Mouse (Mus musculus) lung, embryonic 14.5 days (tissue): Measurements from ENCODE around the gene Gzmk. TPM values are rescaled to one million over a fixed set of nuclear protein-coding genes. Genes with fewer than 3 reads are reported as not detected.

ENCODE experiments used
- ATAC-seq: fragments of 200-750 bp; cut with Nextera tagmentation; 2 replicates; pipeline ENCODE4 v1.8.0; 2017; ENCODE audit warnings: mild to moderate bottlenecking, moderate TSS enrichment, moderate library complexity; ENCODE audit not compliant: insufficient read depth
- DNase-seq: peaks from one replicate; pipeline ENCODE4 v3.0.0-alpha.2; 2015
- H3K27ac ChIP-seq: fragments of 300-500 bp; sonication (generic); 2 replicates; pipeline ENCODE4 v1.5.1; 2014; ENCODE audit warnings: low read depth, mild to moderate bottlenecking, moderate library complexity
- H3K27me3 ChIP-seq: fragments of 300-500 bp; sonication (generic); 2 replicates; pipeline ENCODE4 v1.6.1; 2014; ENCODE audit warnings: low read length, control low read depth; ENCODE audit not compliant: insufficient read depth
- H3K36me3 ChIP-seq: fragments of 300-500 bp; sonication (generic); 2 replicates; pipeline ENCODE4 v1.6.1; 2014; ENCODE audit warnings: control low read depth; ENCODE audit not compliant: insufficient read depth
- H3K4me1 ChIP-seq: fragments of 300-500 bp; sonication (generic); 2 replicates; pipeline ENCODE4 v1.6.1; 2014; ENCODE audit warnings: antibody characterized with exemption, control low read depth; ENCODE audit not compliant: insufficient read depth
- H3K4me2 ChIP-seq: fragments of 300-500 bp; sonication (generic); 2 replicates; pipeline ENCODE4 v1.6.1; 2014; ENCODE audit warnings: mild to moderate bottlenecking
- H3K4me3 ChIP-seq: fragments of 300-500 bp; sonication (generic); 2 replicates; pipeline ENCODE4 v1.5.1; 2014; ENCODE audit warnings: low read depth, low read length
- H3K9ac ChIP-seq: fragments of 300-500 bp; sonication (generic); 2 replicates; pipeline ENCODE4 v1.6.1; 2014
- H3K9me3 ChIP-seq: fragments of 300-500 bp; sonication (generic); 2 replicates; pipeline ENCODE4 v1.6.1; 2016; ENCODE audit warnings: low read depth, low read length, control low read depth
- CTCF ChIP-seq: IDR thresholded peaks from 2 replicates; pipeline ENCODE4 v1.5.1; 2016; ENCODE audit warnings: antibody characterized with exemption, low read depth
- WGBS: fragments of 180-500 bp; shearing (Covaris S2); extraction: QIAGEN DNeasy Blood & Tissue Kit; methylation state at CpG from one replicate; pipeline ENCODE4 v1.1.7; 2014; 5-methylcytosine and 5-hydroxymethylcytosine counted together
- polyA plus RNA-seq: library from polyadenylated mRNA; unstranded; fragments of >200 nt; fragmentation: Nextera tagmentation; extraction: Ambion mirVana; gene quantifications from 2 replicates; pipeline ENCODE4 v1.2.1, GENCODE M21; 2014

The Gzmk gene
- polyA plus RNA-seq, 1 experiment from 2014 or later = not detected

- Histone ChIP-seq H3K36me3 (no peaks in the 10 kb centered on the region), H3K27me3 (no peaks in the 10 kb centered on the region), H3K9ac (no peak overlapping the region), H3K27ac (no peak overlapping the region), H3K9me3 (no peaks in the 10 kb centered on the region), H3K4me3 (no peak overlapping the region), H3K4me2 (no peak overlapping the region), H3K4me1 (no peaks in the 10 kb centered on the region)
- TF ChIP-seq CTCF = no peak
- 53% methylated on average over 13 of the region's 13 CpGs for WGBS
- ATAC-seq (no peak), DNase-seq (no peak)
Measured at GRCm38 (mm10) chr13:113196808-113197674, 28.7 kb downstream of the Gzmk start.

- no peaks in the 10 kb centered on the region for H3K9me3 ChIP-seq
- ATAC-seq (no peak), DNase-seq (no peak)
- no peak for TF ChIP-seq CTCF
- H3K27ac ChIP-seq = no peak overlapping the region
- H3K36me3 ChIP-seq = no peaks in the 10 kb centered on the region
- H3K4me1 ChIP-seq = no peaks in the 10 kb centered on the region
- no peaks in the 10 kb centered on the region for H3K27me3 ChIP-seq
- no peak overlapping the region for H3K4me2 ChIP-seq
- WGBS = 74% methylated on average over 4 of the region's 4 CpGs
- no peak overlapping the region for H3K9ac ChIP-seq
- no peak overlapping the region for H3K4me3 ChIP-seq
Measured at GRCm38 (mm10) chr13:113183720-113184119, 42.0 kb downstream of the Gzmk start.

- WGBS = 77% methylated on average over 8 of the region's 8 CpGs
Measured at GRCm38 (mm10) chr13:113183310-113183709, 42.4 kb downstream of the Gzmk start.

GRCm38 (mm10) chr13:113174162-113174561 is 51.5 kb downstream of the Gzmk start:
- ATAC-seq (no peak), DNase-seq (no peak)
- no peaks in the 10 kb centered on the region for H3K27me3 ChIP-seq
- no peaks in the 10 kb centered on the region for H3K36me3 ChIP-seq
- no peak for TF ChIP-seq CTCF
- no peak overlapping the region for H3K27ac ChIP-seq
- H3K9ac ChIP-seq = no peak overlapping the region
- H3K4me2 ChIP-seq = no peak overlapping the region
- H3K9me3 ChIP-seq = no peaks in the 10 kb centered on the region
- H3K4me3 ChIP-seq = no peak overlapping the region
- WGBS = 81% methylated on average over 6 of the region's 6 CpGs
- H3K4me1 ChIP-seq = no peaks in the 10 kb centered on the region

More at GRCm38 (mm10) chr13:113183310-113183709, 42.4 kb downstream of the Gzmk start:
- no peak overlapping the region for H3K4me3 ChIP-seq
- H3K27me3 ChIP-seq = no peaks in the 10 kb centered on the region
- no peaks in the 10 kb centered on the region for H3K9me3 ChIP-seq
- no peaks in the 10 kb centered on the region for H3K4me1 ChIP-seq
- no peak for DNase-seq
- no peak overlapping the region for H3K9ac ChIP-seq
- no peaks in the 10 kb centered on the region for H3K36me3 ChIP-seq
- ATAC-seq = no peak
- TF ChIP-seq CTCF = no peak
- no peak overlapping the region for H3K27ac ChIP-seq
- no peak overlapping the region for H3K4me2 ChIP-seq

GRCm38 (mm10) chr13:113170256-113170655 is 55.5 kb downstream of the Gzmk start:
- no peak overlapping the region for H3K4me3 ChIP-seq
- ATAC-seq (no peak), DNase-seq (peak; percentile 18)
- TF ChIP-seq CTCF = no peak
- H3K4me2 ChIP-seq = no peak overlapping the region
- no peak overlapping the region for H3K9ac ChIP-seq
- no peak overlapping the region for H3K27ac ChIP-seq
- no peaks in the 10 kb centered on the region for H3K9me3 ChIP-seq
- no peaks in the 10 kb centered on the region for H3K4me1 ChIP-seq
- no peaks in the 10 kb centered on the region for H3K36me3 ChIP-seq
- H3K27me3 ChIP-seq = no peaks in the 10 kb centered on the region

DNA sequence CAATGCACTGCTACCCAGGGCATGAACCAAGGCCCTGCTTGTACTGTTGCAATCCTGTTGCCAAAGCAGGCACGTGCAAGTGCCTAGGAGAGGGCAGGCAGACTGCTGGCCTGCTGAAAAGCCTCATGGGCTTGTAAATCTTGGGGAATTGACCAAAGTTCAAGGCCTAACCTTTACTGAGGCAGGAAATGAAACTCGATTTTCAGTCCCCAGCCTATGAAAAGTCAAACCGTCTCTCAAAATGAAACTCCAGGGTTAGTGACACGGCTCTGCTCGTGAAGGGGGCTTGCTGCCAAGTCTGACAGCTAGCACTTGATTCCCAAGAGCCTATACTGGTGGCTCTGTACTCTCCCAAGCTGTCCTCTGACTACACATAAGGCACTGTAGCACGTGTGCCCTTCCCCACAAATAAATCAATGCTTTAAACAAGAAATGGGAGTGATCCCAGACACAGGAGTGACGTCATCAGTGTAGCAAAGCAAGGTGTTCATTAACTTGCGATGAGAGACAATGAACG is 57.6 kb downstream of the Gzmk start:
- Histone ChIP-seq H3K4me1 (no peaks in the 10 kb centered on the region), H3K4me2 (no peak overlapping the region), H3K9ac (no peak overlapping the region), H3K4me3 (no peak overlapping the region), H3K36me3 (no peaks in the 10 kb centered on the region), H3K27ac (no peak overlapping the region), H3K27me3 (no peaks in the 10 kb centered on the region), H3K9me3 (no peaks in the 10 kb centered on the region)
- DNase-seq = peak; percentile 20
- ATAC-seq = no peak
- WGBS = 66% methylated on average over 9 of the region's 9 CpGs
- TF ChIP-seq CTCF = no peak

DNA sequence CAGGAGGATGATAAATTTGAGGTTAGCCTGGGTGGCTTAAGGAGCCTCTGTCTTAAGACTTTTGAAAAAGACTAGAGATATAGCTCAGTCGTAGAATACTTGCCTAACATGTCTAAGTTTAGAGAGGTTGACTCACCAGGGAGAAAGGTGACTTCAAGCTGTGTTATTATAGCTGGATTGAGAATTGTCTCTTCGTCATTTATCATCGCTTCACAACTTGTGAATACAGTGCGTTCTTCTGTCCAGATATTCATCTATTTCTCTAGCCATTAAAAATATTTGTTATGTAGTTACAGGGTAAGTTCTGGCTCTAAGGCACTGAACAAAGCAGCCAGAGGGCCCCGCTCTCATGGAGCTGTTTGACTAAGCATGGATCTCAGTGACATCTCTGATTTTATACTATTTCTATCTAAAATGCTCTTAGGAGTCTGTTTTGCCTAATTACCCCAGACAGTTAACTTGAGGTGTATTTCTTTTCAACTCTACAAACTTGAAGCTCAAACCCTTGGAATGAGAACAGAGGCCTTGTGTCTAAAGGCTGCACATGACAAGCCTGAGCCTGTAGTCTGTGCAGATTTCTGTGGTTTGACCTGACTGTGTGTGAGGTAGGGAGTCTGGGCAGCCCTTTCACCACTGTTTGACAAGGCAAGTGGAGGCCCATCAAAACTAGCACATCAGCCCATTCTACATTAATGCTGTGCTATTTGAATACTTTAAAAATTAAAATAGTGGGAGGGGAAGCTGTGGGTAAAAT is 61.3 kb downstream of the Gzmk start:
- no peak for ATAC-seq
- no peaks in the 10 kb centered on the region for H3K9me3 ChIP-seq
- H3K9ac ChIP-seq = no peak overlapping the region
- H3K4me1 ChIP-seq = no peaks in the 10 kb centered on the region
- WGBS = 84% methylated on average over 5 of the region's 5 CpGs
- DNase-seq = no peak
- H3K27me3 ChIP-seq = no peaks in the 10 kb centered on the region
- no peaks in the 10 kb centered on the region for H3K36me3 ChIP-seq
- no peak for TF ChIP-seq CTCF
- no peak overlapping the region for H3K4me3 ChIP-seq
- no peak overlapping the region for H3K4me2 ChIP-seq
- no peak overlapping the region for H3K27ac ChIP-seq
